8 mouse cellular contexts compared by ENCODE assay signal in genomic region chr11:78344890-78345715, GRCm38 (mm10). TPM values are rescaled to one million over a fixed set of nuclear protein-coding genes. Genes with fewer than 3 reads are reported as not detected.
DNase-seq lines count a peak whose midpoint lies in the region; ATAC-seq and TF ChIP-seq lines count a peak whose summit lies in the region.

No protein-coding gene starts in this region.

- TF ChIP-seq CTCF in spleen, adult 2 months (IDR thresholded peaks at IDR 0.05; ENCODE audit: extremely low read depth, insufficient read depth, insufficient read length, insufficient replicate concordance), result no peak

- H3K4me1 ChIP-seq in spleen, adult 2 months (ENCODE audit: control insufficient read depth, insufficient read depth, insufficient read length), result peaks cover 49% of the 10 kb centered on the region
- H3K4me1 ChIP-seq in embryonic facial prominence, embryonic 15.5 days, result peaks cover 44% of the 10 kb centered on the region
- H3K4me1 ChIP-seq in heart, embryonic 14.5 days (ENCODE audit: control insufficient read depth in 2 of 2, insufficient read depth in 2 of 2, low read length in 2 of 2), result peaks cover 23 to 41% of the 10 kb centered on the region in 2 experiments
- peaks cover 9% of the 10 kb centered on the region for H3K4me1 ChIP-seq in midbrain, embryonic 11.5 days (ENCODE audit: control insufficient read depth, insufficient read depth, low read length)

- H3K36me3 ChIP-seq in spleen, adult 2 months (ENCODE audit: control insufficient read depth, insufficient read depth, low read length), result peaks cover 6% of the 10 kb centered on the region
- peaks cover 23% of the 10 kb centered on the region for H3K36me3 ChIP-seq in embryonic facial prominence, embryonic 15.5 days
- H3K36me3 ChIP-seq in heart, embryonic 14.5 days (ENCODE audit: control insufficient read depth, insufficient read depth, low read length), result peaks cover 18% of the 10 kb centered on the region
- no peaks in the 10 kb centered on the region for H3K36me3 ChIP-seq in midbrain, embryonic 11.5 days (ENCODE audit: control insufficient read depth, insufficient read depth, low read length)

- H3K4me3 ChIP-seq in spleen, adult 2 months (ENCODE audit: extremely low read depth, insufficient read depth, insufficient read length), result 0 out of 2 replicates have a peak overlapping the region, but pooled peaks have one; percentile 8
- 0 out of 2 replicates have a peak overlapping the region, but pooled peaks have one; percentile 0 for H3K4me3 ChIP-seq in embryonic facial prominence, embryonic 15.5 days (replicated peaks)
- peak overlapping the region in 1 of 2 experiments; percentile 90; a peak in 1 of 4 replicates for H3K4me3 ChIP-seq in heart, embryonic 14.5 days (ENCODE audit: control insufficient read depth in 1 of 2, insufficient read depth in 1 of 2, low read depth in 1 of 2, low read length in 2 of 2)
- 0 out of 2 replicates have a peak overlapping the region, but pooled peaks have one; percentile 3 for H3K4me3 ChIP-seq in midbrain, embryonic 11.5 days (ENCODE audit: low read depth, low read length)

- H3K9ac ChIP-seq in embryonic facial prominence, embryonic 15.5 days, result no peak overlapping the region
- H3K9ac ChIP-seq in heart, embryonic 14.5 days (ENCODE audit: low read length), result peak overlapping the region; percentile 50; the same call in 1 of the 2 replicates
- peak overlapping the region; percentile 32; the same call in 1 of the 2 replicates for H3K9ac ChIP-seq in midbrain, embryonic 11.5 days (ENCODE audit: low read length)

- H3K4me2 ChIP-seq in embryonic facial prominence, embryonic 15.5 days (replicated peaks), result peak overlapping the region; percentile 84
- peak overlapping the region; percentile 94 for H3K4me2 ChIP-seq in heart, embryonic 14.5 days (ENCODE audit: low read length)
- no peak overlapping the region for H3K4me2 ChIP-seq in midbrain, embryonic 11.5 days

- no peak for ATAC-seq in embryonic facial prominence, embryonic 15.5 days (ENCODE audit: insufficient number of reproducible peaks, low FRiP score, low TSS enrichment, low read depth)
- 0 out of 2 replicates have a peak, but pooled peaks have one; percentile 4 for ATAC-seq in heart, embryonic 14.5 days (ENCODE audit: insufficient number of reproducible peaks, insufficient read depth, low FRiP score, low read depth)
- no peak for ATAC-seq in midbrain, embryonic 11.5 days (ENCODE audit: low FRiP score)

- H3K9me3 ChIP-seq in embryonic facial prominence, embryonic 15.5 days (replicated peaks), result no peaks in the 10 kb centered on the region
- no peaks in the 10 kb centered on the region for H3K9me3 ChIP-seq in heart, embryonic 14.5 days (ENCODE audit: control insufficient read depth, low read length)
- no peaks in the 10 kb centered on the region for H3K9me3 ChIP-seq in midbrain, embryonic 11.5 days (ENCODE audit: control insufficient read depth, low read length)

- no peak for DNase-seq in spleen, adult 2 months (ENCODE audit: low read depth in 1 of 2, low spot score in 2 of 2)
- DNase-seq in spleen, adult 18-20 months, result no peak
- DNase-seq in kidney, postnatal 4 days, result peak; percentile 74 to 77
- peak; percentile 86 for DNase-seq in midbrain, embryonic 11.5 days (ENCODE audit: low spot score, missing footprints)
- DNase-seq in right cerebral cortex, adult 2 months (ENCODE audit: low spot score in 2 of 2), result no peak
- no peak for DNase-seq in right cerebral cortex, postnatal 4 days

- H3K27ac ChIP-seq in spleen, adult 2 months (ENCODE audit: insufficient read depth, low read length), result peak overlapping the region; percentile 82
- H3K27ac ChIP-seq in embryonic facial prominence, embryonic 15.5 days (replicated peaks), result peak overlapping the region; percentile 8; the same call in 1 of the 2 replicates
- peak overlapping the region; percentile 47 to 57; a peak in 3 of 4 replicates for H3K27ac ChIP-seq in heart, embryonic 14.5 days (replicated peaks in 1 of 2; ENCODE audit: control insufficient read depth in 1 of 2, insufficient read depth in 1 of 2, low read depth in 2 of 2, low read length in 2 of 2)
- H3K27ac ChIP-seq in midbrain, embryonic 11.5 days (ENCODE audit: low read depth, low read length), result 0 out of 2 replicates have a peak overlapping the region, but pooled peaks have one; percentile 25

- TF ChIP-seq POLR2A in spleen, adult 2 months (IDR thresholded peaks at IDR 0.05; ENCODE audit: low read depth, low read length), result no peak

- H3K27me3 ChIP-seq in spleen, adult 2 months (ENCODE audit: control insufficient read depth, insufficient read depth, low read length), result no peaks in the 10 kb centered on the region
- no peaks in the 10 kb centered on the region for H3K27me3 ChIP-seq in embryonic facial prominence, embryonic 15.5 days
- no peaks in the 10 kb centered on the region for H3K27me3 ChIP-seq in heart, embryonic 14.5 days (ENCODE audit: control insufficient read depth, insufficient read depth, low read length)
- H3K27me3 ChIP-seq in midbrain, embryonic 11.5 days (ENCODE audit: control insufficient read depth, insufficient read depth, low read length), result no peaks in the 10 kb centered on the region

- 35% methylated on average over 8 of the region's 8 CpGs for WGBS in spleen, adult 2 months
- WGBS in embryonic facial prominence, embryonic 15.5 days, result 35% methylated on average over 8 of the region's 8 CpGs
- 36% methylated on average over 8 of the region's 8 CpGs for WGBS in heart, embryonic 14.5 days
- WGBS in midbrain, embryonic 11.5 days, result 68% methylated on average over 8 of the region's 8 CpGs

RNA-seq across cellular contexts. Expression of gene Unc119, which starts 1.8 kb away (rescaled TPM):
- 66.6 and 81.6 TPM in 2 replicates for polyA plus RNA-seq in spleen, adult 2 months (2012; rRNA removed)
- 46.9 and 54.2 TPM in 2 replicates for polyA plus RNA-seq in embryonic facial prominence, embryonic 15.5 days (2015; fragmentation: Nextera tagmentation; extraction: Ambion mirVana)
- 38.6 and 43.0 TPM in 2 replicates for polyA plus RNA-seq in heart, embryonic 14.5 days (2014; fragmentation: Nextera tagmentation; extraction: Ambion mirVana)
- polyA plus RNA-seq in midbrain, embryonic 11.5 days (2014; fragmentation: Nextera tagmentation; extraction: Ambion mirVana), result 63.4 and 71.7 TPM in 2 replicates

RNA-seq across cellular contexts. Expression of gene Pigs, which starts 16.9 kb away (rescaled TPM):
- polyA plus RNA-seq in spleen, adult 2 months (2012; rRNA removed), result 66.7 and 81.9 TPM in 2 replicates
- 78.0 and 84.9 TPM in 2 replicates for polyA plus RNA-seq in embryonic facial prominence, embryonic 15.5 days (2015; fragmentation: Nextera tagmentation; extraction: Ambion mirVana)
- 51.3 and 55.7 TPM in 2 replicates for polyA plus RNA-seq in heart, embryonic 14.5 days (2014; fragmentation: Nextera tagmentation; extraction: Ambion mirVana)
- polyA plus RNA-seq in midbrain, embryonic 11.5 days (2014; fragmentation: Nextera tagmentation; extraction: Ambion mirVana), result 50.9 and 56.3 TPM in 2 replicates

RNA-seq across cellular contexts. Expression of gene Aldoc, which starts 22.3 kb away (rescaled TPM):
- 3.6 and 4.4 TPM in 2 replicates for polyA plus RNA-seq in spleen, adult 2 months (2012; rRNA removed)
- polyA plus RNA-seq in embryonic facial prominence, embryonic 15.5 days (2015; fragmentation: Nextera tagmentation; extraction: Ambion mirVana), result 30.1 and 36.8 TPM in 2 replicates
- polyA plus RNA-seq in heart, embryonic 14.5 days (2014; fragmentation: Nextera tagmentation; extraction: Ambion mirVana), result 28.2 and 30.3 TPM in 2 replicates
- 1.0 and 1.3 TPM in 2 replicates for polyA plus RNA-seq in midbrain, embryonic 11.5 days (2014; fragmentation: Nextera tagmentation; extraction: Ambion mirVana)

RNA-seq across cellular contexts. Expression of gene Foxn1, which starts 41.3 kb away (rescaled TPM):
- not detected in 2 replicates for polyA plus RNA-seq in spleen, adult 2 months (2012; rRNA removed)
- 4.2 and 4.6 TPM in 2 replicates for polyA plus RNA-seq in embryonic facial prominence, embryonic 15.5 days (2015; fragmentation: Nextera tagmentation; extraction: Ambion mirVana)
- polyA plus RNA-seq in heart, embryonic 14.5 days (2014; fragmentation: Nextera tagmentation; extraction: Ambion mirVana), result not detected in 2 replicates
- polyA plus RNA-seq in midbrain, embryonic 11.5 days (2014; fragmentation: Nextera tagmentation; extraction: Ambion mirVana), result not detected in 2 replicates

RNA-seq across cellular contexts. Expression of gene Spag5, which starts 43.8 kb away (rescaled TPM):
- 7.2 and 10.2 TPM in 2 replicates for polyA plus RNA-seq in spleen, adult 2 months (2012; rRNA removed)
- 29.2 and 30.3 TPM in 2 replicates for polyA plus RNA-seq in embryonic facial prominence, embryonic 15.5 days (2015; fragmentation: Nextera tagmentation; extraction: Ambion mirVana)
- polyA plus RNA-seq in heart, embryonic 14.5 days (2014; fragmentation: Nextera tagmentation; extraction: Ambion mirVana), result 23.6 and 25.0 TPM in 2 replicates
- polyA plus RNA-seq in midbrain, embryonic 11.5 days (2014; fragmentation: Nextera tagmentation; extraction: Ambion mirVana), result 51.5 and 57.1 TPM in 2 replicates

Comparison
In these comparisons a context has a peak if more than half of its experiments do, and no peak if none do; other contexts are left out.
1. DNase-seq: peak in kidney, postnatal 4 days (2 of 2) and midbrain, embryonic 11.5 days (single experiment); none in spleen, adult 2 months (0 of 2), spleen, adult 18-20 months (0 of 2), right cerebral cortex, adult 2 months (0 of 2) and right cerebral cortex, postnatal 4 days (single experiment).
2. H3K27ac ChIP-seq: peak in every context shown above with its lines; median percentile 82 in spleen, adult 2 months; 52 in heart, embryonic 14.5 days; 25 in midbrain, embryonic 11.5 days; 8 in embryonic facial prominence, embryonic 15.5 days.